Mouse (Mus musculus): ENCODE results near the gene Nfe2l1.
A peak's percentile ranks its signal among the peaks of the same experiment; 100 is the strongest.

Nfe2l1 gene

GRCm38 (mm10) chr11:96776968-96777962, 52.5 kb downstream of the Nfe2l1 start, which contains the start of gene Snx11:
Snx11 (minus strand) TSS chr11:96777559.
- DNase-seq = peak; percentile 98

- DNase-seq = no peak
Measured at GRCm38 (mm10) chr11:96776068-96776467, 53.7 kb downstream of the Nfe2l1 start.

DNA sequence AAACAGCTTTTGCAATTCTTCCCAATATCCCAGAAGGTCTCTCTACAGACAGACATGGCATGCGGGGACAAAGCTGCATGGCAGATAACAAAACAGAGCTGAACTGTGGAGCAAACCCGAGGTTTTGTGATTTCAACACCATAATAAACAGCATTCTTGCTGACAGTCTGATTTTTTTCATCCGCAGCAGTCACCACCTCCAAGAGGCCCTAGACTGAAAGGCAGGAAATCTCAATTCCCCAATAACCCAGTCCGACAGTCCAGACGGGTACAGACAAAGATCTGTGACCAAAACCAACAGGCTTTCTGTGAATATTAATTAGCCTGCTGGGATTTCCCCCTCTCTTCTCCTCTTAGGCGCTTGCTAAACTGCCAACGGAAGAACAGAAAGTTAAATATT, 54.1 kb downstream of the Nfe2l1 start:
- DNase-seq = no peak

DNA sequence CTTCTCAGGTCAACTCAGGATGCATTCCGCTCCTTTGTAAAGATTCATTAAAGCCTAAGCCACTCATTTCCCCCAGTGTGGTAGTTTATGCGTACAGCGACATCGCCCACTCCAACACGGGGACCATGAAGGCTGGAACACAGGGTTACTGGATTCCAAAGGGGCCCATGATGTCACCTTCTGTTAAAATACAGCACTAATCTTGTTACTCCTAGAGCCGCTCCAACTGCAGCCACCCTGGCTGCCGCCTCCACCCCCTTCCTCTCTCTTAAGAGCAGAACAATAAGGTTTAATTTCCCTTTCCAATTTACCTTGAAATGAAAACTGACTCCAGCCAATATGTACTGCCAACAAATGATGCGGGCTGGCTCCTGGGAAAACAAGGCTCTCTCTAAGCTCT, 54.7 kb downstream of the Nfe2l1 start:
- no peak for DNase-seq

GRCm38 (mm10) chr11:96774536-96774935, 55.2 kb downstream of the Nfe2l1 start:
- no peak for DNase-seq

GRCm38 (mm10) chr11:96772413-96772812, 57.4 kb downstream of the Nfe2l1 start:
- DNase-seq = no peak

GRCm38 (mm10) chr11:96771274-96771975, 58.3 kb downstream of the Nfe2l1 start:
- no peak for DNase-seq

- no peak for DNase-seq
Measured at GRCm38 (mm10) chr11:96768240-96768639, 61.5 kb downstream of the Nfe2l1 start.
